Mouse (Mus musculus) layer of hippocampus, adult 11-12 months (tissue): ENCODE results near the gene Acap2.
A peak's percentile ranks its signal among the peaks of the same experiment; 100 is the strongest.

Experiments used
- DNase-seq: peaks from one replicate; pipeline ENCODE4 v3.0.0; 2022; ENCODE audit warnings: low spot score

Gene Acap2

DNA sequence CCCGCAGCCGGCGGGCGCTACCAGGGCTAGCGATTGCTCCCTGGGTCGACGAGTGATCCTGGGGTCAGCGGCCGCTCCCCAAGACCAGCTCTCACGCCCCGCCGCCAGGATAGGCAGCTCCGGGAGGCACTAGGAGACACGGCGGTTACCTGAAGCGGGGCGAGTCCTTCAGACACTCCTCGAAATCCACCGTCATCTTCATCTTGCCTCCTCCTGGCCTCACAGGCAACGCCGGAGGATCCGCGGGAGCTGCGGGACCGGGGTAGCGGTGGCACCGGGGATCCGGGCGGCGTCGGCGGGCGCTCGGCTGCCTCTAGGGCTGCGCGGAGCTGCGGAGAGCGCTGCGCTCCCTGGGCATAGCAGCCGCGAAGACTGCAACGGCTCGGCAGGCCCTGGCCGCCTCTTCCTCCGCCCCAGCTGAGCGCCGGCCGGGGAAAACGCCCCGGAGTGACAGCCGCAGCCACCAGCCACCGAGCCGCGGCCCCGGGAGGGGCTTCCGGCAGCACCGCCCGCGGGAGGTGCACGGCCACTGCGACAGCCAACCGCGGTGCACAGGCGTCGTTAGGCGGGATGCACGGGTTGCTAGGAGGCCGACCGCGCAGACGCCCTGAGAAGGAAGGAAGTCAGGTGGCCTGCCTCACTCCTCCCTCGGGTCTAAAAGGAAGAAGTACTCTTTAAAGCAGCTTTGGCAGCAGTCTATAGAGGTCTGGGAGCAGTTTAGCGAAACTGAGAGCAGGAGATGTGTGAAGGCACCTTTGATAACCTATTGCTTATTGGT, at the start of gene Acap2:
TSS of gene Acap2 (minus strand) at position 456 of the 778 bp plus-strand sequence.
- DNase-seq: peak; percentile 97

DNA sequence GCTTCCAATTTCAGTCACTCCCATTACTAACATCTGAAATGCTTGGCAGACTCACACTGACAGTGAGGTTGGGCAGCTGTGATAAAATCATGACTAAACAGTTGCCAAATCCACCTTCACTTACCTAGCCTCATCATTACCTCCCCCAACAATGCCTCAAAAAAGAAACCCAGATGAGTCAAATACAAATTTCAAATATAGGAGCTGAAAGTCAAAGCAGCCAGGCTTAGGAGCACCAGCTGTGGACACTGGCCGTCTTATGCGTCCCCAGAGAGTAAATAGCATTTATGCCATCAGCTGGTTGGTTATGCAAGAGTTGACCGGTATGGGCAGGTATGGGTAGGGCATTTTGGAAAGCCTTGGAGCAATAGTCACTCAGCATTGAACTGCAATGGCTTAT, 48.4 kb upstream of the Acap2 start:
- no peak for DNase-seq

DNA sequence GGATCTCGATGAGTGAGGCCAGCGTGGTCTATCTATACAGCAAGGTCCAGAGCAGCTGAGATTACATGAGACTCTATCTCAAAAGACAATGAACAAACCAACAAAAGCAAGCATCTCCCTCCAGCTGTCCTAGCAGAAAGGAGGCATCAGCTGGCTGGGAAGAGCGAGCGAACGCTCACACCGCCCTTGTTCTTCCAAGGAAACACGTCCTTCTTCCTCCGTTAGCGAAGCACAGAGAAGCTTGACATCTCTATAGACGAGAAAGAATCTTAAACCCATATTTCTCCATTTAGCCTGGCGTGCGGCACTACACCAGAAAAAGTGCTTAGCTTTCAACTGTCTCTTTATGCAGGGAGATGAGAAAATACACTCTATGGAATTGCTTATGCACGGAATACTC, 47.7 kb upstream of the Acap2 start:
- DNase-seq: no peak

DNA sequence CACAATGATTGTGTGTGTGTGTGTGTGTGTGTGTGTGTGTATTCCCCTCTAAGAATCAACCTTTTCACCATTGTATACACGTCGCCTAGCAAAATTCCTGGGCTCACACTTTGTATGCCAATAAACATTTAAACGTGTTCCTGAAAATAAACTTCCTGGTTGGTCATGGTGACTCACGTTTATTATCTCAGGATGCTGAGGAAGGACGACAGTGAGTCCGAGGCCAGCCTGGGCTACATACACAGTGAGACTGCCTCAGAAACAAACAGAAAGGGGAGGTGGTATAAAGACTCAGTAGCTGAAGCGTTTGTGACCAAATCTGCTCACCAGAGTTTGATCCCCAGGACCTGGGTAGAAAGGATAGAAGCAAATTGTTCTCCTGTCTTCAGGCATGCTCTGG, 46.4 kb upstream of the Acap2 start:
- no peak for DNase-seq

DNA sequence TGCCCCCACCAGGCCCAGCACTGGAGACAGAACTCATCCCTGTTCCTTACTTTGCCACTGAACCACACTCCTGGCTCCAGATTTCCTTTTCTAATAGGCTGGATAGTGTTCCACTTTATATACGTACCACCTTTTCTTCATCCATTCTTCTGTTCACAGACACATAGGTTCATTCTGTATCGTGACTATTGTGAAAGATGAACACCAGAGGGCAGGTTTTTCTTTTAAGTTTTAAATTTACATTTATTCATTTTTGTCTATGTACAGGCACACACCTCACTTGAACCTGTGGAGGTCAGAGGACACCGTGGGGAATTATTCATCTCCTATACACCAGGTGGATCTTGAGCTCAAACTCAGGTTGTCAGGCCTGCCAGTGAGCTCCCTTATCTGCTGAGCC, 43.0 kb upstream of the Acap2 start:
- DNase-seq: no peak

DNA sequence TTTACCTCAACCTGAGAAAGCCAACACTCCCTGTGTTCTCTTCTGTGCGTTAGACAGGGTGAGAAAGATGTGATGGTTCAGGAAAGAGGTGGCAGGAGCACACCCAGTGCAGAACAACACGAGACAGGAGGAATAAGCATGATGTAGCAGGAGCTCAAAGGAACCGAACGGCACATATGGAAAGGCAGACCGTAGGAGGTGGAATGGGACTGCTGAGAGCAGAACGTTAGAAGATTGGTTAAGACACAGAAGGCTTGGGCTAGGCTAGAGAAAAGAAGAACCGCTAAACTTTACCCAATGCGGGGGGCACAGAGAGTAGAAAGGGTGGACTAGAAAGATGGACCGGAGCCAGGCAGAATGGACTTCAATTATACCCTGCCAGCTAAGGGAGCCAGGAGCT, 40.4 kb upstream of the Acap2 start:
- DNase-seq: no peak

DNA sequence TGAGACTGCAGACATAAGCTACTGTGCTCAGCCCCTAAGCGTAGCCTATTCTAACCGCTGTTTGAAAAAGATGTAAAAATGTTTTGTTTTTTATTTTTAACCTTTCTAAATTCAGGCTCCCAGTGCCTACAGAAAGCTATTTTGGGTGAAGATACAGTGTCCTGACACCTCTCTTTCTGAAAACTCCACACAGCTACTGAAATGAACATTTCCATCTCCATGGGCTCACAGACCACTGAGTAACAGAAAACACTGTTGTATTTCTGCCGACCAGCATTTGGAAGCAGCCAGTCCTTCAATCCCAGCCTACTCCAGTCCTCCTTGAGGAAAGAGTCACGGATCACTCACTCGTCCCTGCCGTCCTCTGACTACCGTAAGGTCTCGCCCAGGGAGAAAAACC, 39.5 kb upstream of the Acap2 start:
- no peak for DNase-seq

DNA sequence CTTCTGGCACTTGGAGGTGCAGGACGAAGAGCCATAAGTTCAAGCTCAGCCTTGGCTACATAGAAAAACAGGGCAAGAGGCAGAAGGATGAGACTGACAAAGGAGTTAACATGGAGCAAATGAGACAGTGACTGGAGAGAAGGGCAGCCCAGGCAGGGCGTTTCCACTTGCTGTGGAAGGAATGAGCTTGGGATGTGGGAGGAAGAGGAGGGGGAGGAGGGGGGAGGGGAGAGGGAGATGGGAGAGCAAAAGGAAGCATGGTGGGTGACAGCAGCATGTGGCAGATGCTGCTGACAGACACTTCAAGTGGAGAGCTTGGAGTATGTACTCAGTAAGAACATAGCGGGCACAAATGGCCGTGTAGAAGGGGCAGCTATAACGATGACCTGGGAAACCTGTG, 37.2 kb upstream of the Acap2 start:
- no peak for DNase-seq

DNA sequence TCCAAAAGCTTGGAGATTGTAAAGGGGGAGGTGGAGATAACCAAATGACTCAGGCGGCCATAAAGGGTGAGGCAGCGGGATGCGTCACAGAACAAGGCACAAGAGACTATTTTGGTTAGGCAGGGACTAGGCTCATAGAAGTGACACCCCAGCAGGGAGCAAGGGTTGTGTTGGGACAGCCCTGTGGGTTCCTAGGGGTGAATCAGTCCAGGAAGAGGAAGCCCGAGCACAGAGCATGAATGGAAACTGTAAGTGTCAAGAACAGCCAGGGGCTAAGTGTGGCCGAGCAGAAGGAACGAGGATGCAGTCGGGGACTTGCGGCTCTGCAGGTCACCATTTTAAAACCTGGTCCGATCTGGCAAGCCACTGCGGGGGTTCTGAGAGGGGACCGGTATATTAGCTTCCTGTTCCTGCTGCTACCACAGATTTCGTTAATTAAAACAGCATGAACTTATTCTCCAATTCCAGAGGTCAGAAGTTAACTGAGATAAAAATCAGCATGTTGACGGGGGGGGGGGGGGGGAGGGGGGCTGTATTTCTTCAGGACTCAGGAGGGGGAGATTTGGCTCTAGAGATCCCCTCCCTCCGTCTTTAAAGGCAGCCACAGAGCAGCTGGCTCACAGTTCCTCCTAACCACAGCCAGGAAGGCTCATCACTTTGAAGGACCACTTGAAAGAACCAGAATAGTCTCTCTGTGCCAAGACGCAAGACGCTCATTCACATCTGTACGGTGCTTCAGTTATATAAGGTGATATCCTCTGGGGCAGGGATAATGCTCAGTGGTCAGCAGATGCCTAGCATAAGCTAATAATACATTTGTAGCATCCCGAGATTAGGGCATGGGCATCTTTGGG, 34.6 kb upstream of the Acap2 start:
- DNase-seq: no peak

DNA sequence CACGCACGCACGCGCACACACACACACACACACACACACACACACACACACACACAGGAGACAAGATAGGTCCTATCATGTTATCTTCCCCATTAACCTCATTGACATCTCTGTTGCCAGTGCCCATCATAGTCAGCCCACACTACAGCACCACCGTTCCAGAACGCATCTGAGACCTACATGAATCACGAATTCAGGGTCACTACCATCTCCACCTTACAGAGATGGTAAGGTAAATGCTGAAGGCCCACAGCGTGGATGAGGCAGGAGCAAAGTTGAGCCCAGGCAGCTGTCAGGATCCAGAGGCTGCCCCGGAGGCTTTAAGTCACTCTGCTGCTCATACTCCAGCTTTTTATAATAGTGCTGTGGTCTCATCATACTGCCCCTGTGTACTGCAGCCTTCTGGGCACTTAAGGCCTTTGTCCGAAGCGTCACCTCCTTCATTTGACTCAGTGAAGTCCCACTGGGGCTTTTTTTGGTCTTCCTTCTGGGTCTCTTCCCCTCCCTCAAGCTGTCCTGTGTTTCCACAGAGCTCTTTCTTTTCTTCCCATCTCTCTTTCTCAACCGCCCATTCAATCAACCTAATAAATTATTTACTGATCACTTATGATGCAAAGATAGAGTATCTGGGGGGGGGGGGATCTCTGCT, 33.9 kb upstream of the Acap2 start:
- DNase-seq: no peak

DNA sequence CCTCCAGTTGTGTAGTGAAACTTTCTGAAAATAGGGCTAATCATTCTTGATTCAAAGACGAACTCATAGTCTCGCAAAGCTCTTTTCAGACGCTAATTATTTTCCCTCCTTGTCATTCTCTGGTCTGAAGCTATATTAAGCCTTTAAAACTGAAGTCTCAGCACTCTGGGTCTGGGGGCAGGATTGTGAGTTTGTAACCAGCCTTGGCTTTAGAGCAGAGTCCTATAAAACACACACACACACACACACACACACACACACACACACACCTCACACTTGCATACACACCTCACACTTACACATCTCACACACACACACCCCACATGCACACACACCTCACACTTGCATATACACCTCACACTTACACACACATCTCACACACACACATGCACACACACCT, 33.3 kb upstream of the Acap2 start:
- DNase-seq: no peak

DNA sequence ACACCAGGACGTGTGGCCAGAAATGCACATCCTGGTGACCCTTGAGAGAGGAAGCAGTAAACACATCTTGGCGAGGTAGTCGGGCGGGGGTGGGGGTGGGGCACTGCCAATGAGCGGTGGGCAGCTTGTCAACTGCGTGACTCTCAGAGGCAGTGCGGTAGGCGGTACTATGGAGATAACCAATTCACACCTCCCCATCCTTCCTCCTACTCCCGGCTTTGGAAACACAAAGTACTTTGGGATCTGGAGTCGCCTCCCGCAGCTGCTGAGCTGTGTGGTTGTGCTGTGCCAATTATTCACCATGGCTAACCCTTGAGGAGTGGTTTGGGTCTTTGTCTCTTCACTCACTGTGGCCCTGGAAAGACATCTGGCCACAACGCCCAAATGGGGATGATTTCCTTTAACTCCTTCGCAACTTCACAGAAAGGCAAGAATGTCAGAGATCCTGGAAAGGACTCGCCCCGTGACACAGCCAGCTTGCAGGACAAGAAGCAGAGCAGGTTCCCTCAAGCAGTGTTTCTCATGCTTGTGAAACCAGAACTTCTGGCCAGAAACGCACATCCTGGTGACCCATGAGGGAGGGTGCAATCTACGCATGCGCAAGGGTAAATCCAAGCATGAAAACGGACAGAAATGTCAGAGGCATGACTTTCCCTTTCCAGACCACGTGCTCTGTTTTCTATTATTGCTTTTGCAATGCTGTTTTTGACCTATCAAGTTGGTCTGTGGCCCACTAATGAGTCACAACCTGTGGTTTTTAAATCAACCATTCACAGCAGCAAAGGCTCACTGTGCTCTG, 32.7 kb upstream of the Acap2 start:
- DNase-seq: peak; percentile 78

DNA sequence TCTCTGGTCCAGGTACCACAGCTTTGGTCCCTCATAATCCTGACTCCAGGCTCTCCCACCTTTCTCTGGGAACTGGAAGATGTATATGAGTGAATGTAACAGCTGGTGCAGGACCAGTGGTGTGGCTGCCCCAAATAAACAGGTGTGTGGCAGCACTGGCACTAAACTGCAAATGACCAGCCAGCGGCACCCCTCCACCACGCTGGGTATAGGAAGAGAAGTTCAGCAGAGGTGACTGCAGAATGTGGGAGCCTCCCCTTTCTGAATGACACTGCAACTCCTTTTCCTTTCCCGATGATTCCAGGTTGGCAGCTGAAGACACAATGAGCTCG, 32.1 kb upstream of the Acap2 start:
- DNase-seq: no peak

DNA sequence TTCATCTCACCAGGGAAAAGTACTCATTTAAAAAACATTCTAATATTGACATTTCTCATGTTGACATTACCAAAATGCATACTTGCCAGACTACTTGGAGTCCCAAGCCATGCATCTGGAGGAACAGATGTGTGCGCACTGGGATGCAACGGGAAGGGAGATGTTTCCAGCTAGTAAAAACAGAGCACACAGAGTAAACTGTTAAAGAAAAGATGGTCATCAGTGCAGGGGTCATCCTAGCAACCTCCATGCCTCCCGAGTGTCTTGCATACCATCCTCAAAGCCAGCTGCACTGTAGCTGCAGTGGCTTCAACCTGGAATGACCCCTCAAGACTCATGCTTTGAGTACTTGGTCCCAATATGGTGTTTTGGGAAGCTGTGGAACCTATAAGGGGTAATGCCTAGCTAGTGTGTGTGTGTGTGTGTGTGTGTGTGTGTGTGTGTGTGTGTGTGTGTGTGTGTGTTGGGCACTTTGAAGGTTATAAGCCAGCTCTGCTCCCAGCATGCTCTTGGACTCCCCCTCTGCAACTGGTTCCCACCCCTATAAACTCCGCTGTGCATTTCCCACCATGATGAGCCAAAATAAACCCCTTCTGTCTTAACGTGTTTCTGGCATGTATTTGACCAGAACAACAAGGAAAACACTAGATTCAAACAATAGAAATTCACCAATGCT, 31.6 kb upstream of the Acap2 start:
- no peak for DNase-seq

DNA sequence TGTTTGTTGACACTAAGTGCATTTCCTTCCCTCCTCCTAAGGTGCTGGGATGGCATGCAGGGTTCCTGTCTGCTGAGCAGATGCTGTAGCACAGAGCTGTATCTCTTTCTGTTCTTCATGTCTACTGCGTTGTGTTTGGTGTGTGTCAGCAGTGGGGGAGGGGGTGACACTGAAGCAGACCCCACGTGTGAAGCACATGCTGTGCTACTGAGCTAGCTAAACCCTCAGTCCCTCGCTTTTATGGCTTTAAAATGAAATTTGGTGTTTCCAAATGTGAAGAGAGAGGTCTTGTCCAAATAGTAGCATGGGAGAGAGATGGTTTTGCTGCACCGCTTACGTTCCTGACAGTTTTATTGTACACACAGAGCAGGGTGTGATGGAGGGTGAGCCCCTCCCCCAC, 30.5 kb upstream of the Acap2 start:
- no peak for DNase-seq

DNA sequence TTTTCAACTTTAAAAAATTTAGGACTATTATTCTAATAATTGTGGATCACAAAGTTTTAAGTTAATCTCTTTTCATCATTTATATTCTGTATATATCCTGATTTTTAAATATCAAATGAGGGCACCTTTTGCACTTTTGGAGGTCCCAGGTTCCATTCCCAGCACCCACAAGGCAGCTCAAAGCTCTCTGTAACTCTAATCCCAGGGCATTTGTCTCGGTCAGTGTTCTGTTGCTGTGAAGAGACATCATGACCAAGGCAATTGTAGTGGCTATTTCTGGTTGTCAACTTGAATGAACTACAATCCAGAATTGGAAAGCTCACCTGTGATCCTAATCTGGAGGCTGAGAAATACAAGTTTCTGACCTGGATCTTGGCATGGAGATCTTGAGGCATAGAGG, 26.7 kb upstream of the Acap2 start:
- DNase-seq: no peak

DNA sequence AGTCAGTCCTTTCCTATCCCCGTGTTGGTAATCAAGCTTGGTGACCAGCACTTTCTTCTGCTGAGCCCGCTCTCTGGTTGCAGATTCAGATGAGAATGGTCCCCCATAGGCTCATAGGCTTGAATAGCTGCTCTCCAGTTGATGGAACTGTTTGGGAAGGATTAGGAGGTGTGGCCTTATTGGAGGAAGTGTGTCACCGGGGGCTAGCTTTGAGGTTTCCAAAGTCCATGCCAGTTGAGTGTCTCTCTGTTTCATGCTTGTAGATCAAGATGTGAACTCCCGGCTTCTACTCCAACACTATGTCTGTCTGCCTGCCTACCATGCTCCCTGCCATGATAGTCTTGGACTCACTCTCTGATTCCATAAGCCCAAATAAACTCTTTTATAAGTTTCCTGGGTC, 14.2 kb upstream of the Acap2 start:
- DNase-seq: no peak

DNA sequence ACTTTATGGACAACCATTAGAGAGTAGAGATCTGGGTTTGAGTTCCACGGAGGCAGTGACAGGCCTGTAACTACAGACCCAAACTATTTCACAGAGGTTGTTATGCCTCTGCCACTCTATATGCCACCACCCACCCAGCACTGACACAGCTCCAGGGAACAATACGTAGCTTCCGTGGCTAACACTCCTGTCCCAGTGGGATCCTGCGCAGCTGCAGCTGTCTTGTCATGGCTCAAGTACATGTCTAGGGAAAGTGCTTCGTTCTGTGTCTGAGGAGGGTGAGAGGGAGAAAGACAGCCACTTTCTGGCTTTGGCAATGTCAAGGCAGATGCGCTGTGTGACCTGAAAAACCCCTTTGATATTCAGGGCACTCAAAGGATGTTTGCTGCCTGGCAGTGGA, 12.4 kb upstream of the Acap2 start:
- DNase-seq: no peak

DNA sequence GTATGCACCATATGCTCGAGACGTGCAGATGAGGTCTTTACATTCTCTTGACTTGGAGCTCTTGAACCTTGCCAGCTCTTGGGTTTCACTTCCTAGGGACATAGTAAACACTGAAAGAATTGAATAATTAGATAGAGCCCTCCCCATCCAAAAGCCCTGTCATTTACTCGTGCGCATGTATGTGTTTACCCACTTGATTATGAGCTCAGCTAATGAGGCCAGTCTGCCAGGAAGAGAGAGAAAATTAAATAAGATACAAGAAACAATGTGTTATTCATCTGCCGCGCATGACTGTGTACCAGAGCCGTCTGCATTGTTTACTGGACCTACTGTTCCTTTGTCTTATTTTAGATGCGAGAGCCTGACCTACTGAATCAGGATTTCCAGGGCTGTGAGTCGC, 10.5 kb upstream of the Acap2 start:
- DNase-seq: no peak

DNA sequence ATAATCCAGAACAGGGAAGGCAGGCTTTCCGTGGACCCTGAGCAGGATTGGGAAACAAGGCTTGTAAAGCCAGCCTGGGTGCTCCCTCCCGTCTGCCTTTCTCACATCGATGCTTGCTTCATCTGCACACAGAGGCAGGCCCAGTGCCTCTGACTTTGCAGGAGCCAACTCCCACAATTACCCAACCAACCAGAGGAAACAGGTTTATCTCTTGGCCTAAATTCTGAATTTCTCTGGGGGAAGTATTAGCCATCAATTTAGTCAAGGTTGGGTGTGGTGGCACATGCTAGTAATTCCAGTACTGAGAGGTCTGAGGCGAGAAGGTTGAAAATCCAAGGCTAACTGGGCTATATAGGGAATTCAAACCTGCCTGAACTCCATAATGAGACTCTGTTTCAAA, 9.4 kb upstream of the Acap2 start:
- DNase-seq: no peak

DNA sequence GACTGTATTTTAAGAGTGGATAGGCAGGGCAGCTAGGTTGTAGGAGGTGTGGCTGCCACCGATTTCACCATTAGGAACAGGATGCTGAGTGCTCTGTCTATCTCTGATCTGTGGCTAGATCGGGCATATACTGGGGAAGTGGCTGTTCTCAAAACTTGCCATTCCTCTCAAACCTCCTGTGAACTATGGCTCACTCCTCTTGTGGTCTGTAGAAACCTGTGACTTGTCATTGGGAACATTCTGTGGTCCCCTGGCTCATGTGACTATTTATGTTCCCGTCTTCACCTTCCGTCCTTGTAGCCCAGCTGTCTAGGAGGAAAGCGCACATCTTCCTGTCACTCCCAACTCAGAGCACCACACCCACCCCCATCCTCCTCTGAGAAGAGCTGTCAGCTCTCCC, 8.9 kb upstream of the Acap2 start:
- no peak for DNase-seq

DNA sequence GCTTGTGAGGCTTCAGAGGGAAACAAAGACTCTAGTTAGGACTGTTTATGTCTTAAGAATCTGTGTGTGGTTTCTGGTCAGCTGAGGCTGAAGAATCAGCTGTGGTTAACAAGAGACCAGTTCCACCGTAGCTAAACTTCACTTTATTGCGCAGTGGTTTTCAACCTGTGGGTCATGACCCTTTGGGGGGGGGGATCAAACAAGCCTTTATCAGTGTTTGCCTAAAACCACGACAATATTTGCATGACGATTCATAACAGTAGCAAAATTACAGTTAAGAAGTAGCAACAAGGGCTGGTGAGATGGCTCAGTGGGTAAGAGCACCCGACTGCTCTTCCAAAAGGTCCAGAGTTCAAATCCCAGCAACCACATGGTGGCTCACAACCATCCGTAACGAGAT, 4.7 kb upstream of the Acap2 start:
- DNase-seq: no peak
